Mouse (Mus musculus) neural tube, embryonic 10.5 days (tissue): ENCODE measurements around the gene Ntn5.
"Not testable (repeated sequence)": the region's sequence is repeated elsewhere in the genome, so short reads cannot be mapped to it uniquely, and the experiment has no call there.

Experiments used
- DNase-seq: peaks from one replicate; pipeline ENCODE4 v3.0.0-alpha.2; 2017; ENCODE audit warnings: low spot score; ENCODE audit errors: extremely low spot score

The Ntn5 gene

DNA sequence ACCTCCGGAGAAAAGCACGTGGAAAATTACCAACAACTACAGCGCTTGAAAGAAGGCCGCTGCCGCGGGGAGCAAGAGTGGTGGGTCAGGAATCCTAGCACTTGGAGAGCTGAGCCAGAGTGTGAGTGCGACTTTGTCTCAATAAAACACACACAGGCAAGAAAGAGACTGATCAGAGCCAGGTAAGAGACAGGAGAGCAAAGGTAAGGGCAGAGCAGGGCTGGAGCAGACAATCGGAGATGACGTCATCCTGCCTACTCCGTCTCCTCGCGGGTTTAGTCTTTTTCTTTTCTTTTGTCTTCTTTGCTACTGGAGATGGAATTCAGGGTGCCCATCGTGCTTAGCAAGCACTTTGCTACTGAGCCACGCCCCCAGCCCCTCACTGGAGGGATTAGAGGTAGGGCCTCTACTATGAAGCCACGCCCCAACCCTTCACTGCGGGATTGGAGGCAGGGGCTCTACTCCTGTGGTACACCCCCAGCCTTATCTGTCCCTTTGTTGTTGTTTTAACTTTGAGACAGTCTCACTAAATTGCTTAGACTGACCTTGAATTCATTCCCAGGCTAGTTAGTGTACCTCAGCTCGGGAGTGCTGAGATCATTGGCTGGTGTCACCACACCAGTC is 29.3 kb upstream of the Ntn5 start:
- no peak for DNase-seq

DNA sequence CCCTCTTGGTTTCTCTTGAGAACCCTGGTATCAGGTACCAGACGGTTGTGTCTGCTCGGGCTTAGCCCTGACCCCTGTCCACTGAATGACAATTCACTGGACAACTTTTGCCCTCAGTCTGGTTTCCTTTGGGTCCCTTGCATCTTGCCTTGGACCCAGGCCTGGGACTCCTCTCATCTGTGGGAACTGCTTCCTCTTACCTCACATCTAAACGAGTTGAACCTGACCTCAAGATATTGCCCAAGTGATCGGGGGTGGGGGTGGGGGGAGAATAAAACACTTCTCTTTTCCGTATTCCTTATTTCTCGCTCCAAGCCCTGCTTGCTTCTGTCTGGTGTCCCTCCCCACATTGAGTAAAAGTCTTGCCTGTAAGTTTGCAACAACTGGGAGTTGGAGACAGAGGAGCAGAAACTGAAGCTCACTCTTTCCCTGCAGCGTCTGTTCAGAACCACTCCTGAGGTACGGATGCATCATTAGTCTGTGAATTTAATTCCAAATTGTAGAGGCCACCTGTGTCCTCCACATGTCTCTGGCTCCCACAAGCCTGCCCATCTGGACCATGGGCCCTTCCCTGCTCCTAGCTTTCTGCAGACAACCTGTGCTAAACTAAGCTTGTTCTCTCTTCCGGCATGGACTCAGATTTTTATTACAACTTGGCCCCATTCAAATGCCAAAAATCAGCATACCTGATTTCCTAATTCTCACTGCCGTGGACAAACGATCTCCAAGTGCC is 22.9 kb upstream of the Ntn5 start:
- DNase-seq = no peak

DNA sequence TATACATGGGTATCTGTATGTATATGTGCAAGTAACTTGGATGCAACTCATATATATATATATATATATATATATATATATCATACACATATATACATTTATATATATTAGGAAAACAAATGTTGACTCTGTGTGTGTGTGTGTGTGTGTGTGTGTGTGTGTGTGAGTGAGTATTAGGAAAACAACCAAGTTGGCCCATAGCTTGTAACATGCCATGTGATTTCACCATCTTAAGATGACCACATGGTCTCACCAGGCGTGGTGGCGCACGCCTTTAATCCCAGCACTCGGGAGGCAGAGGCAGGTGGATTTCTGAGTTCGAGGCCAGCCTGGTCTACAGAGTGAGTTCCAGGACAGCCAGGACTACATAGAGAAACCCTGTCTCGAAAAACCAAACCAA is 22.1 kb upstream of the Ntn5 start:
- DNase-seq = not testable (repeated sequence)

DNA sequence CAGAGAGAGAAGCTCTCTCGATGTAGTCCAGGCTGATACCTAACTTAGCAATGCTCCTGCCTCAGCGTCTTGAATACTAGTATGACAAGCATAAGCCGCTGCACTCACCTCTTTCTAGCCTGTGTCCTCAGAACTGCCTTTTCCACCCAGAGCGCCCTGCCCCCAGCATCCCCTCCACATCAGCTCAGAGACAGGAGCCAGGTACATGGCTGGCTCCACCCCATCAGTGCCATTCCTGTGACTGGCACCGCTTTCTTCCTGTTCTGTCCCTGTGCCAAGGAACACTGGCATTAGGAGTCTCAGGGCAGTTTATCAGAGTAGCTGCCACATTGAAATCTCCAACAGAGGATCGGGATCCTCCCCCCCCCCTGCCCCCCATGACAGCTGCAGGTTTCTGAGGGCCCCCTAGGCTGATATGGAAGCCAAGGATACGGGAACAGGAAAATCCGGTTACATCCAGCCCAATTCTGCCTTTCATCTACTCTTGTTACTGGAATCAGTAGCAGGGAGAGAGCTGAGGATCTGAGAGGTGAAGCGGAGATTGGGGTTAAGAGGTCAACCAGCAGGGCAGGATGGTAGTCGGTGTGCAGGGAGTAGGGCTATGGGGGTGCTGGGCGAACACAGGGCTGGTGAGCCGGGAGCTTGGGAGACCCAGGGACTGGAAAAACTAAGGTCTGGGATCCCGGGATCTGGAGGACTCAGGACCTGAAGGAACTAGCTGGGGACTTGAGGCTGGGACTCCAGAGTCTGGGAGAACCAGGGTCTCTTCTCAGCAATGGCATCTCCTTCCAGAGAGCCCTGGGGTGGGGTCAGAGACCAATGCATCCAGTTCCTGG is 18.3 kb upstream of the Ntn5 start:
- no peak for DNase-seq

DNA sequence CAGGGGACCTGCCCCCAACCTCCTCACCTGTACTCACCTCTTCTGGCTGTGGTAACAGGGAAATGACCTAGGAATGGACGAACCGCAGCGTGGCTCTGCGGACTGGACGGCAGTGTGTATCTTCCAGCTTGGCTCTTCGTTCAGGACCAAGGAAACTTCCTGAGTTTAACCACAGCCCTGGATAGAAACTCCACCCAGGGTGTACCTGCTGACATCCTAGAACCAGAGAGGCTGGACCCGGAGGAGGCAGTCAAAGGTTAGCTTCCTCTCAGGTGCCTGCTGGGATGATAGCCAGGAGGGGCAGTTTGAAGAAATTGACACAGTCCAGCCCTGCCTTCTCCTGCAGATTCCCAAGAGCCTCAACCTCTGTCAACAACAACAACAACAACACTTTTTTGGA is 17.7 kb upstream of the Ntn5 start, which contains the start of gene Fut2:
Gene Fut2 (minus strand): TSS at position 234 of the 400 bp plus-strand sequence.
- no peak for DNase-seq

DNA sequence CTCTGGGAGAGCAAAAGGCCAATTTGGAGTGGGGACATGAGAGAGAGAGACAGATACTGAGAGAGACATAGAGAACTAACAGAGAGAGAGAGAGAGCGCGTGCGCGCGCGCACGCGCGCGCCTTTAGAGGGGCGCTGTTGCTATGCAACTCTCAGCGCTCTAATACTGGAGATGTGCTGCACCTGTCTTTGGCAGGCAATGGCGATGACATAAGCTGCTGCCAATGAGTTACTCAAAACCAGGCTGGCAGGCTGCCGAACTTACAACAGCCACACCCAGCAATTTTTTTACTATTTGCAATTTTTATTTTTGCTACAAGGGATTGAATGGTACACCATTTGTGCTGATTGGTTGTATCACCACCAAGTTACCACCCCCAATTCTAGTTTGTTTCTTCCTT is 16.1 kb upstream of the Ntn5 start:
- no peak for DNase-seq

DNA sequence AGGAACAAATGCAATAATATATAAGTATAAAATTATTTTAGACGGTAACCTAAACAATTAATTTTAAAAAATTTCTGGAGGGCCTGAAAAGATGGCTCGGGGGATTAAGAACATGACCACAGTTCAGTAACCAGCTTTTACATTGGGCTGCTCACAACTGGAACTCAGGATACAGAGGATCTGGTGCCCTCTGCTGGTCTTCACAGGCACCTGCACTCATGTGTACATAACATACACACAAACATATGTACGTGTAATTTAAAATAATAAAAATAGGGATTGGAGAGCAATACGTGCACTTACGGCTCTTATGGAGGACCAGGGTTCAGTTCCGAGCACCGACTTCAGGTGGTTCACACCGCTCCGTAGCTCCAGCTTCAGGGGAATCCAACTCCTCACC is 14.9 kb upstream of the Ntn5 start:
- DNase-seq = no peak

DNA sequence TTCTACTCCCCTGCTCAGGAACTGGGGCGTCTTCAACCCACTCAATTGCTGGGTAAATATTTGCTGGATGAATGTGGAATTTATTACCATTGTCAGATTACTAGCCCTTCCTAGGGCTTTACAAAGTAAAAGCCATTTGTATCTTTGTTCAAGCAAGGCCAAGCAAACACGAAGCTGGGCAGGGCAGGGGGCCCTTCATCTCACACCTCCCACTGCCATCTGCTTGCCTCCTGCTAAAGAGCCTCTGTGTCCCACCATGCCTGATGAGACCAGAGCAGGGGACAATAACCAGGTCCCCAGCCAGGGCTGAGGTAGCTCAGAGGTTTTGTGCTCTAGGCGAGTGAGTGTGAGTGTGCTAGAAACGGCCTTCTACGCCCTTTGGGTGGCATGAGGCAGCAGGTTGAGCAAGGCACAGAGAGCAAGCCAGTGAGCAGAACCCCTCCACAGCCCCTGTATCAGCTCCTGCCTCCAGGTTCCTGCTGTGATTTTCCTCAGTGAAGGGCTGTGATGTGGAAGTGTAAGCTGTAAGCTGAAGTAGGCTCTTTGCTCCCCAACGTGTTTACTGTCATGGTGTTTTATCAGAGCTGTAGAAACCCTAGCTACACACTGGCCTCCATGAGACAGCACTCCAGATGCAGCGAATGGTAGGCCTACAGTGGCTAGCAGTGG is 6.1 kb upstream of the Ntn5 start:
- no peak for DNase-seq

DNA sequence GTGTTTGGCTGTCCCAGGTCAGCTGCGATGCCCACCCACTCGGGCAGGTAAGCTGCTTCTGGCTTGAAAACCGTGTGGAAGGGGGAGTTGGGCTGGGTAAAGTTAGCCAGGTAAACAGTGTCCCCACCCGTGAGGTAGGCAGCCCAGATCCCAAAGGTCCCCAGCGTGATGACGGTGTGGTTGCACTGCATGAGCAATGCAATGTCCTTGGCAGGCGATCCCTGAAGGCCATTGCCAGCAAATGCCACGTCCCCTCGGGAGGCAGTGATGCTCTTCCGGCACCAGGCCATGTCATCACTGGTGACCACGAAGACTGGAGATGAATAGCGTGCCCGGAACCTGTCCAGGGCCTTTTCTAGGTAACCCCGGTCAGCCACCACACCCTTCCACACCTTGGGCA is 5.3 kb upstream of the Ntn5 start:
- no peak for DNase-seq

DNA sequence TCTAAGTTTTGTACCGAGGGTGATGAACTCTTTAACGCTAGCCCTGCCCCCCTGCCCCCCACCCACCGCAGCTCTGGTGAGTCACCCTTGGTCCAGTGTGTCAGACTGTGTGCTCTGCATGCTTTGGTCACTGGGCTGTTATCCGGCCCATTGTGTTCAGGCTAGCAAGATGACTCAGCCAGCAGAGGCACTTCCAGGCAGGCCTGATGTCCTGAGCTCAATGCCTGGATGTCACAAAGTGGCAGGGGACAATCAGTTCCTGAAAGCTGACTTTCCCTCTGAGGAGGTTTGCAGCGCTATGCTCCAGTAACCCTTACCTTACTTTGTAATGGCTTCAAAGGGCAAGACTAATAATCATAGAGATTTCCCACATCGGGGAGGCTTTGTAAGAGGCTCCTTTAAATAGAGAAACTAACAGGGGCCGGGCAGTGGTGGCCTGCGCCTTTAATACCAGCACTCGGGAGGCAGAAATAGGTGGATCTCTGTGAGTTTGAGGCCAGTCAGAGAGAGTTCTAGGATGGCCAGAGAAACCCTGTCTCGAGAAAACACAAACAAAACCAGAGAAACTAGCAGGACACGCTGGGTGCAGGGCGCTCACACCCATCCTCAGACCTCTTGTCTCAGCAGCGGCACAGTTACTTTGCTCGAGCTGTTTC is 3.7 kb upstream of the Ntn5 start:
- no peak for DNase-seq

DNA sequence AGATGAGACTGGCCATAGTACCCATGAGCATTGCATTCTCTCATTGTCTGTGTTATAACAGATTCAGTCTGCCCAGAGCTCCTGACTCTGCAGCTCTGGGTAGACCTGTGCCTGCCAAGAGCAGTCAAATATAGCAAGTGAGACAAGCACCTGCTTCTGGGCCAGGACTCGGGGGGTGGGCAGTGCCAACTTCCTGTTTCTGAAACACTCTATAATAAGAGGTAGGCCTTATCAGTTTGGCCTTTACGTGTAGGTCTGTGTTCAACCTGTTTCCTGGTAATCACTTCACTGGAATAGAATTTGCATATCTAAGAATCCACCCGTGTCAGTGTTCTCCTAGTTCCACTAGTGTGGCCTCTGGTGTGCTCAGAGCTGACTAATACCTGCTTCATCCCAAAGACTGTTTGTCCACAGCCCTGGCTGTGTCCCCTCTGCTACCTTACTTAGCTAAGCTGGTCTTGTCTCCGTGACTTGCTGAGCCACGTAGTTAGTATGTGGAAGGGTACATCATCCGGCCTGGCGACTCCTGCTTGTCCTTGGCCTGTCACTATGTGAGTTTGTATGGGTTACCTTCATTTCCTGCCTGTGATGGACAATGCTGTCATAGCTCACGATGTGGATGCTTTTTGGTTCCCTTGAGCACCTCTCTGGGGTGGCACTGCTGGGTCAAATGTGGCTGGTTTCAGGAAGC is 2.6 kb upstream of the Ntn5 start:
- no peak for DNase-seq

DNA sequence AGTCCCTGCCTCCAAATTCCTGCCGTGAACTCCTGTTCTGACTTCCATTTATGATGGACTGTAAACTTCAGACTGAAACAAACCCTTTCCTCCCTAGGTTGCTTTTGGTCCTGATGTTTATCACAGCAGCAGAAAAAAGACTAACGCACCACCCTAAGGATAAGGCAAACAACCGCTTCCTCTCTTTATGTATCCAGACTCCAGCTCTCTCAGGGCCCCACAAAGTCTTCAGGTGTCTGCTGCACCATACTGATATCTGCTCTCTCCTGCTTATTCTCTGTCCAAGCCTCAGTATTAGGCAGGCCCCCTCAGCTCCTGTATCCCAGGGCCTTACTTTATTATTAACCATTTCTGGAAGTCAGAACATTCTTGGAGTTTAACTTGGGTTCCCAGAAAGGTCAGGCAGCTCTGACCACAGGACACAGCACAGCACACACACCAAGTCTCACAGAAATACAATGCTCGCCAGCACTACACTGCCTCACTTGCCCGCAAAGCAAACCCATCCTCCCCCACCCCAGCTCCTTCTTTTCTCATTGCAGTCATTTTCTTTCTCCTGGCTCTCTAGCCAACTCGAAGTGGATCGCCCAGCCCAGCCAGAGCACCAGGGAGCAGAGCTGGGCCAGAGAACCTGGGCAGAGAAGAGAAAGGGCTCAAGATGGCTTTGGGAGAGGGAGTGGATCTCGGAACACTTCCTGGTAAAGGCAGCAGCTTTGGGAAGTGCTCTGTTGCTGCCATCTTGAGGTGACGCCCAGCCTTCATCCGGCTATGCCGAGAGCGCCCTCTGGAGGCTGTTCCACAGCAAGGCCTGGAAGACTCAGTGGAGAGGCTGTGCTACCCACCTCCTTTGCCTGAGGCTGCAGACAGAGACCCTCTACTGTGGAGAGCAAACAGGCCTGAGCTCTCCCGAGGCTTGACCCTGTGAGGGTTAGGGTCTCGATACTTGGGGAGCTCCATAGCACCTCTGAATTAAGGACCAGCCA is 1.4 kb upstream of the Ntn5 start:
- DNase-seq = peak; percentile 94

DNA sequence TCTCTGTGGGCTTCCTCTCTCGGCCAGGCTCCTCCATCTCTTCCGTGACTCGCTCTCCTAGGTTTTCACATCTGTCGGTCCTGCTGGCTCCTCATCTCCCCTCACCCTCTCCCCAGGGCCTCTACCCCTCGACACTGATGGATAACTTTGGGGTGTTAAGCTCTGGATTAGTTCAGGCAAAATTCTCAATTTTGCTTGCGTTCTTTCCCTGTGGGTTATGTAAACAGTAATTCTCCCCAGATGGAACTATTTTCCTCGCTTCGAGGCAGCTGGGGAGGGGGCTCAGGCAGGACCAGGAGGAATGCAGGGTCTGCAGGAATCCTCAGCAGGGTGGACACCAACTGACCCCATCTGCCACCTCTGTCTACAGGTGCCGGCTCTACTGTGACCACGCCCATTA is 2.0 kb downstream of the Ntn5 start:
- no peak for DNase-seq

DNA sequence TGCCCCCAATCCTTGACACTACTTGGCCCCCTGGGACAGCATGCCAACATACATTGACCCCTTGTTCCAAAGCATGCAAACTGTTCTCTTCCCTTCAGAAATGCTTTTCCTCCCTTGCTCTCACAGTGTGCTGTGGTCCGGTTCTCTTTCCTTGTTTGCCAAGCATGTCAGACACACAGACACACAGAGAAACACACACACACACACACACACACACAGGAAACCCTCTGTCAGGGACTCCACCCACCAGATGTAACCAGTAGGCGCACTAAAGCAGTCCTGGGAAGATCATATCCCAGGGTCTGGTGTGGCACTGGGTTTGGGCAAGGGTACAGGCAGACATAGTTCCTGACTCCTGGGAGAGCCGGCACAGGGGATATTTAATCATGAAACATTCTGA is 3.0 kb downstream of the Ntn5 start:
- no peak for DNase-seq

DNA sequence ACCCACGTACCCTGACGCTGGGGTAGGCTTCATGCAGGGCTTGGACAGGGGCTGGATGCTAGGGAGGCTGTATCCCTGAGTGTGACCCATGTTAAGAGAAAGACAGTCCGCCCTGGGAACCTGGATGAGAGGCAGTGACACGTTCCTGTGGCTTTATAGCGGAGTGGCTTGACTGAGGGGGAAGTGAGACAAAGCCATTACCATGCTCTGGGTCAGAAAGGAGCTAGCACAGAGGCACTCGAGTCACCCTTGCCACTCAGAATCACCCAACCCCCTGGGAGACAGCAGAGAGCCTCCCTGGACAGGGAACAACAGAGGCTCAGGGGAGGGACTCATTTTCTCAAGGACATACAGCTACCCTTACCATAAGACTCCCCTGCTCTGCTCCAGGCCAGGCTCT is 5.3 kb downstream of the Ntn5 start:
- no peak for DNase-seq

DNA sequence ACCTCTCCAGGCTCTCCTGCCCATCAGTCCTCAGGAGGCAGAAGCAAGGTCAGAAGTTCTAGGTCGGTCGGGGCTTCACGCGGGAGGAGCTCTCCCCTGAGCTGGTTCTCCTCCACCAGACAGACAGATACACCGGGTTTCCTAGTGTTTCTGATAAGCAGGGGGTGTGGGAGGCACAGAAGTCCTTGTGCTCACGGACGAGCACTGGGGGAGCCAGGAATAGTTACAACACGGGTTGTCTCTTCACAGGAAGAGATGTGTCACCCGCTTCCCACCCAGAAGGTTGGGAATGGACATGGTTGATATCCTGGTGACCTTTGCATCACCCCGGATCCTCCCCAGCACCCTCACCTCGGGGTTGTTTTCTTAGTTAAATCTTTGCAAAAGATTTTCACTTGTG is 6.0 kb downstream of the Ntn5 start:
- no peak for DNase-seq

DNA sequence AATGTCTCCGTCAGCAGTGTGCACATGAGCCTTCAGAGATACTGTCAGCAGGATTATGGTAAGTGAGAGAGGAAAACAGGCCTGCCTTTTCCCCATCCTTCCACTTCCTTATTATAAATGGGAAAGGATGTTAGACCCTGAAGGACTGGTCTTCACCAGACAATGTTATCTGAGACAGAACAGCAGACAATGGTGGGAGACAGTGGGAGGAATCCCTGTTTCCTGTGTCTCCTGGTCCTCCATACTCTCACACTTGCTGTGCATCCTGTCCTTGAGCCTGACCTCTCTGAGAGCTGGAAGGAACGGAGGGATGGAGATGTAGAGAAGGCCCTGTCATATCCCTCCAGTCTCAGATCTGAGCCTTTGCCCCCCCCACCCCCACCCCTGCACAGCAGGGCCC is 8.5 kb downstream of the Ntn5 start:
- no peak for DNase-seq

DNA sequence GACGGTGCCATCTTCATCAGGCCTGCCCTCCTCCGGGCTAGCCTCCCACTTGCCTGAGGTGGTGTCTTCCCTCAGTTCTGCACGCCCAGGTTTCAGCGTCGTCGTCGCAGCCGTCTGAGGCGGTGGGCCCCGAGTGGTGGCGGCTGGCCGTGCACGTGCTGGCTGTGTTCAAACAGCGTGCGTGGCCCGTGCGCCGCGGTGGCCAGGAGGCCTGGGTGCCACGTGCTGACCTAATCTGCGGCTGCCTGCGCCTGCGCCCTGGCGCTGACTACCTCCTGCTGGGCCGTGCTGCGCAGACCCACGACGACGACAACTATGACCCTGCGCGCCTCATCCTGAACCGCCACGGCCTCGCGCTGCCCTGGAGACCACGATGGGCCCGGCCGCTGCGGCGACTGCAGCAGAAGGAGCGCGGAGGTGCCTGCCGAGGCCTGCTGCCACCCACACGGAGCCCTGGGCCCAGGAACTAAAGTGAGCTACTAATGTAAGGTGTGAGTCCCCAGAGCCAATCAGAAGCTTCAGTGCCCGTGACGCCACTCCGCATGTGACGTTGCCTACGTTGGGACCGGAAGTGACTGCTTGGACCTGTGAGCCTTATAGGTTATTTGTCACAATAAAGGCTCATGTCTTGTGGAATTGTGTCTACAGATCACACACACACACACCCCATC is 10.2 kb downstream of the Ntn5 start, which contains the start of gene Sec1:
Gene Sec1 (minus strand): TSS at position 482 of the 671 bp plus-strand sequence.
- DNase-seq = no peak

DNA sequence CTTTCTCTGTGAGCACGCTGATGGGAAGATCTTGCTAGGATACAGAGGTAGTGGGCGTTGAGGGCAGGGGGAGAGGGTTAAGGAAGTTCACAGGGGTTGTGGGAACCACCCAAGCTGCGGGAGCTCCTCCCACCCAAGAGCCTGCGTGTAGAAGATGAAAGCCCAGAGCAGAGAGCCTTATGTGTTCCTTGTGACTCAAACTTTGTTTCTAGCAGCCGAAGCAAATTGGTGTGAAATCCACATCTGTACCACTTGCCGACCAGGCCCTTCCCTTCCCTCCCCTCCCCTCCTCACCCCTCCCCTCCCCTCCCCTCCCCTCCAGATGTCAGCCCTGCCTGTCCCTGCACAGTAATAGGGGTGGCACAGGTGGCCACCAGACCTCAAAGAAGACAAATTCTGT is 11.3 kb downstream of the Ntn5 start:
- DNase-seq = peak; percentile 70
